Mouse (Mus musculus): ENCODE data around the gene Isca1.

GRCm38 (mm10) chr13:59726139-59726867 is 43.3 kb downstream of the Isca1 start:
- TF ChIP-seq CTCF (conservative IDR thresholded peaks at IDR 0.05; ENCODE audit: low read length) (no peak), POU5F1 (IDR thresholded peaks at IDR 0.05; ENCODE audit: borderline replicate concordance, low read length) (no peak), NANOG (IDR thresholded peaks at IDR 0.05; ENCODE audit: borderline replicate concordance, low read length) (no peak)

All from E14TG2a.4 (cell line).